Mouse (Mus musculus) heart, adult 2 months (tissue): ENCODE data around the gene Acbd6. TPM values are rescaled to one million over a fixed set of nuclear protein-coding genes. Genes with fewer than 3 reads are reported as not detected.

Experiments
- DNase-seq, 2 experiments: peaks; one replicate each; pipeline ENCODE4 v3.0.0; 2021
- H3K27ac ChIP-seq: fragments of 200-600 bp; 2 replicates; pipeline ENCODE4 v1.8.1; 2022
- H3K27me3 ChIP-seq: fragments of 200-500 bp; 2 replicates; pipeline ENCODE4 v1.6.1; 2012; ENCODE audit warnings: mild to moderate bottlenecking, low read length, inconsistent platforms, mixed read lengths; ENCODE audit not compliant: control insufficient read depth, insufficient read depth
- H3K36me3 ChIP-seq: fragments of 200-500 bp; 2 replicates; pipeline ENCODE4 v1.6.1; 2012; ENCODE audit warnings: low read length, inconsistent platforms; ENCODE audit not compliant: control insufficient read depth, insufficient read depth
- H3K4me1 ChIP-seq: fragments of 200-500 bp; 2 replicates; pipeline ENCODE4 v1.6.1; 2011; ENCODE audit warnings: low read length; ENCODE audit not compliant: control insufficient read depth, insufficient read depth
- H3K4me3 ChIP-seq: fragments of 200-600 bp; 2 replicates; pipeline ENCODE4 v1.8.1; 2022
- H3K79me2 ChIP-seq: fragments of 200-500 bp; replicated peaks from 2 replicates; pipeline ENCODE4 v1.6.1; 2012; ENCODE audit warnings: mild to moderate bottlenecking, inconsistent platforms, low read length, moderate library complexity, mixed read lengths; ENCODE audit not compliant: control insufficient read depth, insufficient read depth
- H3K9ac ChIP-seq: fragments of 200-500 bp; 2 replicates; pipeline ENCODE4 v1.6.1; 2012; ENCODE audit warnings: low read depth, mild to moderate bottlenecking, control low read depth, inconsistent platforms, low read length, mixed read lengths
- CTCF ChIP-seq: fragments of 200-600 bp; IDR thresholded peaks from 2 replicates; pipeline ENCODE4 v1.8.1; 2022; ENCODE audit warnings: antibody characterized with exemption, mild to moderate bottlenecking, moderate library complexity
- EP300 ChIP-seq: fragments of 200-500 bp; IDR thresholded peaks from 2 replicates; pipeline ENCODE4 v1.6.1; 2011; ENCODE audit warnings: low read depth, low read length, control low read depth; ENCODE audit not compliant: insufficient read depth
- POLR2A ChIP-seq: fragments of 200-500 bp; IDR thresholded peaks from 2 replicates; pipeline ENCODE4 v1.6.1; 2011; ENCODE audit warnings: mild to moderate bottlenecking, low read depth, low read length, control low read depth; ENCODE audit not compliant: insufficient read depth
- WGBS: fragments of 180-500 bp; shearing (Covaris S2); methylation state at CpG from one replicate; pipeline ENCODE4 v1.1.7; 2018; 5-methylcytosine and 5-hydroxymethylcytosine counted together
- intact Hi-C: fragments of 180-260 bp; cut with DNase I; formaldehyde crosslinking; loops from one replicate; pipeline ENCODE4 v1.15.1; 2025
- polyA plus RNA-seq: library from polyadenylated mRNA; depleted of rRNA; stranded (reverse); fragments of >200 nt; gene quantifications from 2 replicates; pipeline ENCODE4 v1.2.3, GENCODE M21; 2012
- total RNA-seq, 2 experiments: library from RNA; stranded (reverse); gene quantifications; 2 replicates each; pipeline ENCODE4 v1.2.3; 2021

The Acbd6 gene
- total and polyA plus RNA-seq, 3 experiments = 55.7 to 63.6 (median 57.1) TPM

- intact Hi-C loops = no loop called here
Measured at GRCm38 (mm10) chr1:155713306-155713705, 155.4 kb downstream of the Acbd6 start.

GRCm38 (mm10) chr1:155715366-155715765 lies 157.4 kb downstream of the Acbd6 start:
- no peak for TF ChIP-seq CTCF
- no peak for TF ChIP-seq EP300
- TF ChIP-seq POLR2A = no peak
- Histone ChIP-seq H3K27ac (no peak overlapping the region), H3K4me1 (no peaks in the 10 kb centered on the region), H3K4me3 (no peak overlapping the region), H3K27me3 (no peaks in the 10 kb centered on the region), H3K36me3 (no peaks in the 10 kb centered on the region), H3K9ac (no peak overlapping the region), H3K79me2 (no peaks in the 10 kb centered on the region)
- intact Hi-C loops = no loop called here
- DNase-seq = no peak

More at GRCm38 (mm10) chr1:155713306-155713705, 155.4 kb downstream of the Acbd6 start:
- DNase-seq = no peak
- 31% methylated on average over 2 of the region's 2 CpGs for WGBS
- Histone ChIP-seq H3K36me3 (no peaks in the 10 kb centered on the region), H3K27ac (no peak overlapping the region), H3K4me1 (no peaks in the 10 kb centered on the region), H3K79me2 (no peaks in the 10 kb centered on the region), H3K9ac (no peak overlapping the region), H3K27me3 (no peaks in the 10 kb centered on the region), H3K4me3 (no peak overlapping the region)
- TF ChIP-seq EP300 (no peak), CTCF (no peak), POLR2A (no peak)

GRCm38 (mm10) chr1:155717301-155717700 lies 159.4 kb downstream of the Acbd6 start:
- no peak for DNase-seq
- WGBS = 90% methylated on average over 12 of the region's 12 CpGs
- Histone ChIP-seq H3K27me3 (no peaks in the 10 kb centered on the region), H3K9ac (no peak overlapping the region), H3K79me2 (no peaks in the 10 kb centered on the region), H3K36me3 (no peaks in the 10 kb centered on the region), H3K4me3 (no peak overlapping the region), H3K27ac (no peak overlapping the region), H3K4me1 (no peaks in the 10 kb centered on the region)
- TF ChIP-seq POLR2A (no peak), CTCF (no peak), EP300 (no peak)
- intact Hi-C loops = no loop called here

- intact Hi-C loops = no loop called here
- TF ChIP-seq CTCF (no peak), EP300 (no peak), POLR2A (no peak)
- WGBS = 66% methylated on average over 3 of the region's 3 CpGs
- Histone ChIP-seq H3K9ac (no peak overlapping the region), H3K36me3 (no peaks in the 10 kb centered on the region), H3K27me3 (peaks cover 2% of the 10 kb centered on the region; the same call in 1 of the 2 replicates), H3K4me1 (no peaks in the 10 kb centered on the region), H3K79me2 (no peaks in the 10 kb centered on the region), H3K4me3 (no peak overlapping the region), H3K27ac (no peak overlapping the region)
- no peak for DNase-seq
Measured at GRCm38 (mm10) chr1:155718851-155719250, 160.9 kb downstream of the Acbd6 start.

- intact Hi-C loops = loop anchor here (2.0 kb wide), 1 partner anchor 143 kb away; no protein-coding TSS in a partner anchor
- Histone ChIP-seq H3K9ac (no peak overlapping the region), H3K79me2 (no peaks in the 10 kb centered on the region), H3K27me3 (peaks cover 3% of the 10 kb centered on the region; the same call in 1 of the 2 replicates), H3K36me3 (no peaks in the 10 kb centered on the region), H3K27ac (no peak overlapping the region), H3K4me1 (no peaks in the 10 kb centered on the region), H3K4me3 (no peak overlapping the region)
- WGBS = 38% methylated on average over 5 of the region's 5 CpGs
- DNase-seq = no peak
- TF ChIP-seq CTCF = no peak
- no peak for TF ChIP-seq EP300
- TF ChIP-seq POLR2A = no peak
Measured at GRCm38 (mm10) chr1:155720006-155720405, 162.1 kb downstream of the Acbd6 start.

- no peak overlapping the region for H3K9ac ChIP-seq
- H3K27ac ChIP-seq = no peak overlapping the region
- peak in 1 of 2 experiments; percentile 55 for DNase-seq
- no peaks in the 10 kb centered on the region for H3K36me3 ChIP-seq
- 39% methylated on average over 8 of the region's 8 CpGs for WGBS
- intact Hi-C loops = loop anchor here (2.0 kb wide), 1 partner anchor 145 kb away; no protein-coding TSS in a partner anchor
- no peaks in the 10 kb centered on the region for H3K4me1 ChIP-seq
- TF ChIP-seq EP300 (no peak), POLR2A (no peak), CTCF (peak; percentile 59)
- no peak overlapping the region for H3K4me3 ChIP-seq
- peaks cover 3% of the 10 kb centered on the region; the same call in 1 of the 2 replicates for H3K27me3 ChIP-seq
- H3K79me2 ChIP-seq = no peaks in the 10 kb centered on the region
Measured at GRCm38 (mm10) chr1:155721443-155721842, 163.5 kb downstream of the Acbd6 start.
